Mouse (Mus musculus): ENCODE data around the gene Iqcf6.
A peak's percentile ranks its signal among the peaks of the same experiment; 100 is the strongest.

Gene Iqcf6

GRCm38 (mm10) chr9:106656820-106657219 lies 30.4 kb downstream of the Iqcf6 start:
- no peak for DNase-seq (ENCODE audit: low read depth, low spot score)

- DNase-seq (ENCODE audit: low read depth, low spot score) = no peak
Observed at GRCm38 (mm10) chr9:106657592-106657991, 31.2 kb downstream of the Iqcf6 start.

GRCm38 (mm10) chr9:106659441-106659840 lies 33.1 kb downstream of the Iqcf6 start:
- no peak for DNase-seq (ENCODE audit: low read depth, low spot score)

DNA sequence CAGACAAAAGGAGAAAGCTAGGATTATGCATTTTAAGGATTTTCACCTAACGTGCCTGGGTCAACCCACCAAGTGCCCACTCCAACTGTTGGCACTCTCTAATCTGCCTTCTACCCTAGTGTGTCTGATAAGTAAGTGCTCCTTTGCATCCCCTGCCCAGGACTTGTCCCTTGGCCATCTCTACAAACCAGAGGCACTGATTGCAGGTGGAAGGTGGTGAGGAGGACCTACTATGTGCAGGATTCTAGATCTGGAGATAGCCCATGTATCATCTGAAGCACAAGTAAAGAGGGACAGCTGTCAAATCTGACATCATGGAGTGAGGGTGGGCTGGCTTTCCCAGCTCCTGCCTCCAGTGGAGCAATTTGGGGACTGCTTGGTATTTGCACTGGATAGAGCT lies 33.6 kb downstream of the Iqcf6 start:
- DNase-seq (ENCODE audit: low read depth, low spot score) = no peak

DNA sequence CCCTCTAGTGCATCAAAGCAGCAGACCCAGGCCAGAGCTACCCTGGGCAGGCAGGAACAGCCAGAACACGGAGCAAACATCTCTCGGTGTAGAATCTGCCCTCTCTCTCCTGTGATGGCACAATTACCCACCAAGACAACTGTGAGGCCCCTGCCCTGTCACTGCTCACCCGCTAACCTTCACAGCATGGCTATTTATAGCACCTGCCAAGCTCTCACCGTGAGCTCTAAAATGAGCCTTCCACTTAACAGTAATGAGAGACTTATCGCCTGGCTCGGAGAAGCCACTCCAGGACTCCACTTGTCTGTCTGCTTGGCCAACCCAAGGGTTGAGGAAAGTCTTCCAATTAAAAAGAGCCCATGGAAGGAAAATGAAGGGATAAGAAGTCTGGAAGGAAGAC lies 36.8 kb downstream of the Iqcf6 start:
- DNase-seq (ENCODE audit: low read depth, low spot score) = no peak

GRCm38 (mm10) chr9:106664433-106664832 lies 38.1 kb downstream of the Iqcf6 start:
- DNase-seq (ENCODE audit: low read depth, low spot score) = no peak

- no peak for DNase-seq (ENCODE audit: low read depth, low spot score)
Observed at GRCm38 (mm10) chr9:106664856-106665255, 38.5 kb downstream of the Iqcf6 start.

- DNase-seq (ENCODE audit: low read depth, low spot score) = no peak
Observed at GRCm38 (mm10) chr9:106673860-106674259, 47.5 kb downstream of the Iqcf6 start.

GRCm38 (mm10) chr9:106675480-106675879 lies 49.1 kb downstream of the Iqcf6 start:
- peak; percentile 83 for DNase-seq (ENCODE audit: low read depth, low spot score)

GRCm38 (mm10) chr9:106675965-106676364 lies 49.6 kb downstream of the Iqcf6 start:
- DNase-seq (ENCODE audit: low read depth, low spot score) = peak; percentile 43

- DNase-seq (ENCODE audit: low read depth, low spot score) = no peak
Observed at GRCm38 (mm10) chr9:106676571-106676970, 50.2 kb downstream of the Iqcf6 start.

All from R1 (cell line).